Mouse (Mus musculus) liver, embryonic 11.5 days (tissue): ENCODE results near the gene Lyve1. TPM values are rescaled to one million over a fixed set of nuclear protein-coding genes. Genes with fewer than 3 reads are reported as not detected.

Experiments used
- ATAC-seq: fragments of 200-750 bp; cut with Nextera tagmentation; replicated peaks from 2 replicates; pipeline ENCODE4 v1.8.0; 2017; ENCODE audit warnings: moderate number of reproducible peaks, mild to moderate bottlenecking, moderate TSS enrichment, moderate library complexity; ENCODE audit not compliant: low FRiP score
- DNase-seq: peaks from one replicate; pipeline ENCODE4 v3.0.0-alpha.2; 2017; ENCODE audit warnings: low spot score
- H3K27ac ChIP-seq: fragments of 300-500 bp; sonication (generic); 2 replicates; pipeline ENCODE4 v1.5.1; 2014; ENCODE audit warnings: mild to moderate bottlenecking, low read depth, low read length, control low read depth
- H3K27me3 ChIP-seq: fragments of 300-500 bp; sonication (generic); replicated peaks from 2 replicates; pipeline ENCODE4 v1.6.1; 2014; ENCODE audit warnings: low read length, mixed read lengths; ENCODE audit not compliant: control insufficient read depth, insufficient read depth
- H3K36me3 ChIP-seq: fragments of 300-500 bp; sonication (generic); 2 replicates; pipeline ENCODE4 v1.6.1; 2014; ENCODE audit warnings: mild to moderate bottlenecking, low read length, moderate library complexity, mixed read lengths; ENCODE audit not compliant: control insufficient read depth, insufficient read depth
- H3K4me1 ChIP-seq: fragments of 300-500 bp; sonication (generic); replicated peaks from 2 replicates; pipeline ENCODE4 v1.6.1; 2014; ENCODE audit warnings: low read length, mixed read lengths; ENCODE audit not compliant: control insufficient read depth, insufficient read depth
- H3K4me2 ChIP-seq: fragments of 300-500 bp; sonication (generic); 2 replicates; pipeline ENCODE4 v1.6.1; 2014; ENCODE audit warnings: mild to moderate bottlenecking, control low read depth, moderate library complexity
- H3K4me3 ChIP-seq: fragments of 300-500 bp; sonication (generic); 2 replicates; pipeline ENCODE4 v1.5.1; 2014; ENCODE audit warnings: low read depth, low read length, control low read depth
- H3K9ac ChIP-seq: fragments of 300-500 bp; sonication (generic); 2 replicates; pipeline ENCODE4 v1.6.1; 2014; ENCODE audit warnings: low read depth, low read length, control low read depth
- H3K9me3 ChIP-seq: fragments of 300-500 bp; sonication (generic); 2 replicates; pipeline ENCODE4 v1.6.1; 2016; ENCODE audit warnings: low read length, inconsistent platforms, mixed read lengths; ENCODE audit not compliant: control insufficient read depth
- WGBS: fragments of 180-500 bp; shearing (Covaris S2); extraction: QIAGEN DNeasy Blood & Tissue Kit; methylation state at CpG from one replicate; pipeline ENCODE4 v1.1.7; 2014; 5-methylcytosine and 5-hydroxymethylcytosine counted together
- polyA plus RNA-seq: library from polyadenylated mRNA; unstranded; fragments of >200 nt; fragmentation: Nextera tagmentation; extraction: Ambion mirVana; gene quantifications from 2 replicates; pipeline ENCODE4 v1.2.1, GENCODE M21; 2014

Gene Lyve1
- polyA plus RNA-seq, 1 experiment from 2014 or later: 25.7 TPM

DNA sequence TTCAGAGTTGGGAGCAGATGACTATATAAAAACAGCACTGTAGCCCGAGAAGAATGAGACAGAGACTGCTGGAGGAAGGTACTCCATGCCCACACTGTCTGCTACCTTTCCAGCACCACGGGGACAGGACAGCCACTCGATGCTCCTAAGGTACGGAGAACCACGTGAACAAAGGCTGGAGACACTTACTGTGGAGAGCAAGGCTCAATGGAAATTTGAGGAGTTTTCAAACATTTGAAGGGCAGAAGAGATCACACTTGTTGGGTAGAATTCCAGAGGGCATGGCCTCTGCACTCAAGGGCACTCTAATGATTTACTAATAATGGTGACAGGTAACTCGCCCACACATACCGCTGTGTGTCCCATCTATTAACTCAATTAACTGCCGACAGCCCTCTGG is 40.0 kb downstream of the Lyve1 start:
- H3K9me3 ChIP-seq: no peaks in the 10 kb centered on the region
- H3K27me3 ChIP-seq: no peaks in the 10 kb centered on the region
- no peak overlapping the region for H3K9ac ChIP-seq
- WGBS: 84% methylated on average over 8 of the region's 8 CpGs
- no peak overlapping the region for H3K4me3 ChIP-seq
- no peak overlapping the region for H3K4me2 ChIP-seq
- H3K36me3 ChIP-seq: peaks cover 15% of the 10 kb centered on the region
- peaks cover 31% of the 10 kb centered on the region for H3K4me1 ChIP-seq
- DNase-seq: no peak
- no peak for ATAC-seq
- H3K27ac ChIP-seq: no peak overlapping the region

DNA sequence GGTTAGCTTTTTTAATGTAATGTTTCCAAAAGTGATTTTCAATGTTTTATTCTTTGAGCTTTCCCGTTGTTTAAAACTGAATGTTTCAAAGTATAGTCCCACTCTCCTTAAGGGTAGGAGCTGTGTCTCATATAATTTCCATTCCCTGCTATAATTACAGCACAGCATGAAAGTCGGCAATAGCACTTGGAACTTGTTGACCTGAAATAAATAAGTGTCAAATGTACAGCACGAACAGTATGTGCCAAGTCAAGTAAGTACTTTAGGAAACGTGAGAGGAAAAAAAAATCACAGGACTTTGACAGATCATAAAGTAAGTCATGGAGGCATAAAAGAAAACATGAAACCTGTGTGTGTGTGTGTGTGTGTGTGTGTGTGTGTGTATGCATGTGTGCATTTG is 41.0 kb downstream of the Lyve1 start:
- H3K4me2 ChIP-seq: no peak overlapping the region
- no peak for ATAC-seq
- H3K27me3 ChIP-seq: no peaks in the 10 kb centered on the region
- no peak for DNase-seq
- no peak overlapping the region for H3K9ac ChIP-seq
- H3K36me3 ChIP-seq: peaks cover 12% of the 10 kb centered on the region
- H3K27ac ChIP-seq: no peak overlapping the region
- peaks cover 35% of the 10 kb centered on the region for H3K4me1 ChIP-seq
- H3K9me3 ChIP-seq: no peaks in the 10 kb centered on the region
- H3K4me3 ChIP-seq: no peak overlapping the region
- 75% methylated on average over 4 of the region's 4 CpGs for WGBS

DNA sequence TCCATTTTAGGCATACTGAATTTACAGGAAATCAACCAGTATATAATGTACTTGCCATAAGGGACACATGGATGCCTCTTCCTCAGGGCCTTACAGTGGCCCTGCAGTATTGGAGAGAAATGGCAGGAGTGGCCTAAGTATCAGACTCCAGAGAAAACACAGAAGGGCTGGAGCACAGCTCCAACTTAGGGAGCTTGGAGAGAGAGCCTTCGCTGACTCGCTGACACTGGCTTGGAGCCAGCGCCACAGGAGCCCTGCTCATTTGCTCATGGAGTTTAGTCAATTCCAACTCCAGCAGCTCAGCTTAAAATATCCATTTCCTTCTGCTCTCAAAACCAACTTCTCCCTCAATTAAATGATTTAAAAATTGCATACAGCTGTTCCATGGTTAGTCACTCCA is 41.4 kb downstream of the Lyve1 start:
- Histone ChIP-seq H3K4me3 (no peak overlapping the region), H3K27me3 (no peaks in the 10 kb centered on the region), H3K36me3 (peaks cover 12% of the 10 kb centered on the region), H3K4me1 (peaks cover 35% of the 10 kb centered on the region), H3K27ac (no peak overlapping the region), H3K4me2 (no peak overlapping the region), H3K9me3 (no peaks in the 10 kb centered on the region), H3K9ac (no peak overlapping the region)
- no peak for DNase-seq
- WGBS: 70% methylated on average over 3 of the region's 3 CpGs
- no peak for ATAC-seq

DNA sequence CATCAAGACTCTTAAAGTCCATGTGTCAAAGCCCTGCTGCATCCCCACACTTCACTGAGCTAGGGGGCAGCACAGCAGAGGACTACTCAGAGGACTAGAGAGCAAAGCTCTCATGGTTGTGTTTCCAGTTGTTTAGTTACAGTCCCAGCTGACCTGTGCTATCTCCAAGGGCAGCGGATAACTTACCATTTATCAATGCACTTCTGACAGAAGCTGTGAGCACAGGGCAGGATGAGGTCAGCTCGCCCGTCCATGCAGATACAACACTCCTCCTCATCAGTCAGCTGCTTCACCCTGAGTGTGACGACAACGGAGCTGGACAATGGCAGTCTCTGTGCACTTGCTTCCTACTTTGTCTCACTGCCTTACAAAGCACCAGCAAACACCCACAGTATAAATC is 42.0 kb downstream of the Lyve1 start:
- H3K4me3 ChIP-seq: no peak overlapping the region
- peaks cover 35% of the 10 kb centered on the region for H3K4me1 ChIP-seq
- DNase-seq (no peak), ATAC-seq (0 out of 2 replicates have a peak, but pooled peaks have one; percentile 11)
- no peaks in the 10 kb centered on the region for H3K9me3 ChIP-seq
- H3K9ac ChIP-seq: no peak overlapping the region
- no peaks in the 10 kb centered on the region for H3K27me3 ChIP-seq
- H3K4me2 ChIP-seq: no peak overlapping the region
- WGBS: 45% methylated on average over 5 of the region's 5 CpGs
- H3K27ac ChIP-seq: no peak overlapping the region
- H3K36me3 ChIP-seq: peaks cover 12% of the 10 kb centered on the region

DNA sequence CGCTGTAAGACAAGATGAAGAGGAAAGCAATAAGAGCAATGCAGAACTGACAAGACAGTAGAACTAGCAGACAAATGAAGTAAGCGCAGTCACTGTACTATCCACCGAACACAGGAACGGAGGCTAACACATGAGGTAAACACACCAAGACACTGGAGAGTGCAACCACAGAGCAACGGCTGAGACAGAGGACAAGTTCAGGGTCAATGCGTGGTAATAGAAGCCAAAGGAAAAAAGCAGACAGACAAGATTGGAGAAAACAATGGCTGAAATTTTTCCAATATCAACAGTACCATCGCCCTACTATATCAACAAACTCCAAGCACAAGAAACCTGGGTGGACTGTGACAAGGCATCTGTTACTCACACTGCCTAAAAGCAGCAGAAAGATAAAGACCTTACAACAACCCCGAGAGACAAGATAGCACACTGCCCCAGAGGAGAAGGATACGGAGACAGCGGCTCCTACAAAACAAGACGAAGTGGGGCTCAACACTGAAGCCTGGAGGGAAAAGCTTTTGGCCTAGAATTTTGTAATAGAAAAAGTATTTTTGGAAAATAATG is 44.2 kb downstream of the Lyve1 start:
- H3K36me3 ChIP-seq: peaks cover 8% of the 10 kb centered on the region
- H3K4me2 ChIP-seq: peak overlapping the region; percentile 49
- H3K27me3 ChIP-seq: no peaks in the 10 kb centered on the region
- no peak for DNase-seq
- H3K27ac ChIP-seq: peak overlapping the region; percentile 83
- no peak overlapping the region for H3K4me3 ChIP-seq
- H3K4me1 ChIP-seq: peaks cover 35% of the 10 kb centered on the region
- WGBS: 36% methylated on average over 11 of the region's 11 CpGs
- H3K9me3 ChIP-seq: no peaks in the 10 kb centered on the region
- peak overlapping the region; percentile 48 for H3K9ac ChIP-seq
- peak; percentile 95 for ATAC-seq

DNA sequence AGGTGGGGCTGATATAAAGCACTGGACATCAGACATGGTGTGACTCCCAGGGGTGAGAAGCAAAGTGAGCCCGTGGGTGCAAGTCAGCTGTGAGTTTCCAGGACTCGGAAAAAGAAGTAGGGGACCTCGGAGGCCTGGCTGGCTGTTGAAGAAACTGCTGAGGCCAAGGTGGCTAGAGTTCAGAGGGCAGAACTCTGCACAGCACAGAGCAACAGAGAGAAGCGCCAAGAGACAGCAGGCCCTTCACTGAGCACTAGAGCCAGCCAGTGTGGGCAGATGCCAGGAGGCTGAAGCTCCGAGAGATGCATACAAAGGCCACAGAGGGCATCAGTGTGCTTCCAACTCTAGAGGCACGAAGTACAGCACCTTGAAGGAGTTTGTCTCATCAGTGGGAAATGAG is 44.8 kb downstream of the Lyve1 start:
- peaks cover 2% of the 10 kb centered on the region; the same call in 1 of the 2 replicates for H3K36me3 ChIP-seq

DNA sequence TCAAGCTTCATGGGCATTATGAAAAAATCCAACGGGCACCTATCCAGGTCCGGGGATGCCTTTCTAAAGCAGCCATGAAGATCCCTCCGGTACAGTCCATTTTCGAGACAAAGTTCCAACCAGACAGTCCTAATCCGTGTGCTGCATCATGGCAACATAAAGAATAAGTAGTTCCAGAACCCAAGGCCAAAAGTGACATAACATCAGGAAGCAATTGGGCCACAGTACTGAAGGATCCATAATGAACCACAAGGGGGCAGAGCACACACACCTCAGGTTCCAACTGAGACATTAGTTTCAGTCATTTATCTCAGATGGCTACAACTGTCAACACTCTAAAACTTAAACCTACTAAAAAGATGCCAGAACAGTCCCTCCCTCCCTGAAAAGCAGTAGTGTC is 47.0 kb downstream of the Lyve1 start:
- Histone ChIP-seq H3K9ac (no peak overlapping the region), H3K27ac (no peak overlapping the region), H3K4me3 (no peak overlapping the region), H3K4me1 (peaks cover 24% of the 10 kb centered on the region), H3K9me3 (no peaks in the 10 kb centered on the region), H3K36me3 (peaks cover 2% of the 10 kb centered on the region; the same call in 1 of the 2 replicates), H3K4me2 (no peak overlapping the region), H3K27me3 (no peaks in the 10 kb centered on the region)
- no peak for ATAC-seq
- WGBS: 74% methylated on average over 5 of the region's 5 CpGs
- no peak for DNase-seq

More for the DNA sequence above, 44.8 kb downstream of the Lyve1 start:
- no peak overlapping the region for H3K4me3 ChIP-seq
- H3K4me2 ChIP-seq: no peak overlapping the region
- 73% methylated on average over 6 of the region's 6 CpGs for WGBS
- H3K27ac ChIP-seq: peak overlapping the region; percentile 83; the same call in 1 of the 2 replicates
- H3K27me3 ChIP-seq: no peaks in the 10 kb centered on the region
- H3K9ac ChIP-seq: peak overlapping the region; percentile 26; the same call in 1 of the 2 replicates
- ATAC-seq (no peak), DNase-seq (no peak)
- no peaks in the 10 kb centered on the region for H3K9me3 ChIP-seq
- peaks cover 30% of the 10 kb centered on the region for H3K4me1 ChIP-seq

DNA sequence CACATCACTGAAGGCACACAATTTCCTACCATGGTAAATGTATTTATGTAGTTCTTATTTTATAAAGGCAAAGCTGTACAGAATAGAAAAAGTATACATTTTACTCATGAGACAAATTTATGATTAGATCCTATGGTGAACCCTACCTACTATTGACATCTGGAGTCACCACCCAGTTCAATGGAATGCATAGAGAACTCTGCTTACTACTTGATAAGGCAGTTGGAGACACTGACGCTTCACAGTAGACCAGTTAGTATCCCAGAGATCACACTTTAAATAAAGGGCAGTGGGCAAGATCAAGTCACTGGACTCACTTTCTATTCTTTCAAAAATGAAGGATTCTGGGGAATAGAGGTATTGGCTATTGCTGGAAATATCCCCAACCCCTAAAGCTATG is 49.1 kb downstream of the Lyve1 start:
- Histone ChIP-seq H3K4me3 (no peak overlapping the region), H3K27ac (no peak overlapping the region), H3K9me3 (no peaks in the 10 kb centered on the region), H3K4me1 (peaks cover 13% of the 10 kb centered on the region), H3K9ac (no peak overlapping the region), H3K4me2 (no peak overlapping the region), H3K36me3 (peaks cover 2% of the 10 kb centered on the region; the same call in 1 of the 2 replicates), H3K27me3 (no peaks in the 10 kb centered on the region)
- ATAC-seq: peak; percentile 63; the same call in 1 of the 2 replicates
- no peak for DNase-seq
- 58% methylated on average over 1 of the region's 1 CpGs for whole genome bisulfite sequencing

DNA sequence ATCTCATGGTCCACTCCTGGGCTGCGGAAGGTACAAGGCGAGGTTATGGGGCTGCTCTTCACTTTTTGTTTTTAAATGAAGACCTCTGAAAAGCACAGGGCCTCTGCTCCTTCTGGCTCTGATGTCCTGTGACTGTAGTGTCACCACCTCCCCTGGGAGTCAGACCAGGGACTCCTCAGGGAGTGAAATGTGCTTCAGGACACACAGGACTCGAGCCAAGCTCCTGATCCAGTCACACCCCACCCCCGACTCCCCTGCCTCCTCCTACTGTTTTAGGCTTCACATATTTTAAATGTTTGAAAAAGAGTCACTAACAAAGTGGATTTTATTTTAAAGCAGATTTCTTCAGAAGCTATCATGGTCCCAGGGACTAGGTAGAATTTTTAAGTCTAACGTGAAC is 51.5 kb downstream of the Lyve1 start:
- Histone ChIP-seq H3K4me2 (no peak overlapping the region), H3K36me3 (peaks cover 2% of the 10 kb centered on the region; the same call in 1 of the 2 replicates), H3K4me3 (no peak overlapping the region), H3K27me3 (no peaks in the 10 kb centered on the region), H3K4me1 (no peaks in the 10 kb centered on the region), H3K9ac (no peak overlapping the region), H3K9me3 (no peaks in the 10 kb centered on the region), H3K27ac (no peak overlapping the region)
- 86% methylated on average over 5 of the region's 5 CpGs for WGBS
- DNase-seq (no peak), ATAC-seq (no peak)
